Mouse (Mus musculus): Measurements from ENCODE around the gene Pip4k2c.

The Pip4k2c gene

DNA sequence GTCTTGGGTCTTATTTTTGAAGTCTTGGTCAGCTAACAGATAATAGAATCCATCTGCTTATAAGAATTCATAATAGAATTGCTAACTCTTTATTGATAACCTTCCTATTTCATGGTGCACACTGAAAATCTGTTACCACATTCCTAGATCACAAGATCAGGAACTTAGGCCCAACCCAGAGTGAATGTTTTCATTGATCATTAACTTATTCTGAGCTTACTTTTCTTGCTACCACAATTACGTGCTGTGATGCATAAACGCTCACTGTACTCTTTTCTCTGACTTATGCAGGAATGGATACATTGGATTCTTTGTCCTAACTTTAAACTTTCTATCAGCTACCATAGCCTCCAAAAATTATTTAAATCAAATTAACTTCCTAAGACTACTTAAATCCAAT is 57.1 kb downstream of the Pip4k2c start:
- in situ Hi-C loops (cut with MboI, MseI) = loop anchor here (25.0 kb wide), 1 partner anchor 508 kb away; the partner anchor contains the start of genes Nab2 and Nemp1

DNA sequence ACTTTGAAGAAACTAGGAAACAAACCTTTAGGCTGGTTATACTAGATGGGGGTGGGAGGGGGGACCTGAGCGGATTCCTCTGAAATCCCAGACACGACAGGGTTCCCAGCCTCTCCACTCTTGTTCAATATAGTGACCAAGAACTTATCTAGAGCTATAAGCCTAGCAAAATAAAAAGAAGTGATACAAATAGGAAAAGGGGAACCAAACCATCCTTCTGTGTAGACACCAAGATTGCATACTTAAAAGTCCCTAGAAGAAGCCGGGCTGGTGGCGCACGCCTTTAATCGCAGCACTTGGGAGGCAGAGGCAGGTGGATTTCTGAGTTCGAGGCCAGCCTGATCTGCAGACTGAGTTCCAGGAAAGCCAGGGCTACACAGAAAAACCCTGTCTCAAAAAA is 58.1 kb downstream of the Pip4k2c start:
- in situ Hi-C loops (cut with MboI, MseI) = loop anchor here (25.0 kb wide), 1 partner anchor 509 kb away; the partner anchor contains the start of genes Nab2 and Nemp1

DNA sequence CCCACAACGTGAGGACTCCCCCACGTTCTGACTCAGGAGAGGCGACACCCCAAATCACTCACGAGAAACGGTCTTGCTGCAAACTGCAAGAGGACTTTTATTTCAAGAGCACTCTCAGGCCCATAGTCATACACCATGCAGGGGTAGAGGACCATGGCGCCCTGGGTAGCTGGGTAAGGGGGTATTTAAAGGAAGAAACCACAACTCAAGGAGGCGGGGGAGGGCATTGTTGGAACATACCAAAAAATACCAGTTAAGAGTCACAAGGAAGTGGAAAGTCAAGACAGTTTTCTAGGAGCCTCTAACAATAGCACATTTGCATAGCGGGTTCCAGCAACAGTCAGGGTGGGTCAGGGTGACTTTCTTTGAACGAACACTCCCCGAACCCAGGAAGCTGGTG is 58.8 kb downstream of the Pip4k2c start:
- in situ Hi-C loops (cut with MboI, MseI) = loop anchor here (25.0 kb wide), 1 partner anchor 510 kb away; the partner anchor contains the start of genes Nab2 and Nemp1

DNA sequence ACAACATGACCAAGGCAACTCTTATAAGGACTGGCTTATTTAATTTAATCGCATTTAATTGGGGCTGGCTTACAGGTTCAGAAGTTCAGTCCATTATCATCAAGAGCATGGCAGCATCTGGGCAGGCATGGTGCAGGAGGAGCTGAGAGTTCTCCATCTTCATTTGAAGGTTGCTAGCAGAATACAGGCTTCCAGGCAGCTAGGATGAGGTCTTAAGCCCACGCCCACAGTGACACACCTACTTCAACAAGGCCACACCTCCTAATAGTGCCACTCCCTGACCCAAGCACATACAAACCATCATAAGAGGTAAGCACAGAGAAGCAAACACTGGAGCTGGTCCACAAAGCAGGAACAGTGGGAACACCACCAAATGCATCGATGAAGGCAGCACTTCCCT is 60.2 kb downstream of the Pip4k2c start:
- in situ Hi-C loops (cut with MboI, MseI) = loop anchor here (25.0 kb wide), 1 partner anchor 511 kb away; the partner anchor contains the start of genes Nab2 and Nemp1

DNA sequence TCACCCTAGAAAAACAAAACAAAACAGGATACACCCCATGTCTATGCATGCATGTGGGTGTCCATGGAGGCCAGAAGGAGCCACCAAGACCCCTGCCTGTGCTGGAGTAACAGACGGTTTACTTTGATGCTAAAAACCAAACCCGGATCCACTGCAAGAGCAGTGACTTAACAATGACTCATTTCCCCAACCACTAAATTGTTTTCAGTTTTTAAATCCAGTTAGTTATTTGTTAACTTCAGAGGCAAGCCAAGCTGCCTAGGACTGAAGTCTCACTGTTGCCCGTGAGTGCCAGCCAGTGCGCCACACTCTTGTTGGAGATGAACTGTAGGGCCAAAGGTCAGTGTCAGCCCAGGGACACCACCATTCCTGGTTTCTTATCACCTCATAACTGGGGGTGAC is 60.9 kb downstream of the Pip4k2c start:
- in situ Hi-C loops (cut with MboI, MseI) = loop anchor here (25.0 kb wide), 1 partner anchor 512 kb away; the partner anchor contains the start of genes Nab2 and Nemp1

DNA sequence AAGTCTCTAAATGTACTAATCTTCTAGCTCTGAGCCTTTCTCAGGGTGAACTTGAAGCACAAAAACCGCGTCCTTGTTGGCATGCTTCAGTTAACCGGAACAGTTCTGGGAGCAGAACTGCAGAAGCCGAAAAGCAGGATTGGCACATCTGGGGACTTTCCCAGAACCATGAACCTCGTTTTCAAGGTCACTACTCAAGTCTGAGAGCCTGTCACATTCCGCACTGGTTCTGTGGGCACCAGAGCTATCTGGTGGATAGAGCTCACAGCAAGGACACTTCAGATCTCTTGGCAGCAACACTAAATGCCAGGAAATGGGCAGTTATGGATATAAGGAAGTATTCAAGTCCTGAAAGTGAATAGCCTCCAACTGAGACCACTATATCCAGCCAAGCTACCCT is 64.2 kb downstream of the Pip4k2c start:
- in situ Hi-C loops (cut with MboI, MseI) = no loop called here
